Mouse (Mus musculus) embryonic facial prominence, embryonic 14.5 days (tissue): Measurements from ENCODE around the gene Abl1. TPM values are rescaled to one million over a fixed set of nuclear protein-coding genes. Genes with fewer than 3 reads are reported as not detected.

ENCODE experiments used
- ATAC-seq: fragments of 200-750 bp; cut with Nextera tagmentation; 2 replicates; pipeline ENCODE4 v1.8.0; 2017; ENCODE audit warnings: low read depth, moderate number of reproducible peaks, moderate TSS enrichment
- DNase-seq: peaks from one replicate; pipeline ENCODE4 v3.0.0-alpha.2; 2015; ENCODE audit warnings: low spot score
- H3K27ac ChIP-seq: fragments of 300-500 bp; sonication (generic); replicated peaks from 2 replicates; pipeline ENCODE4 v1.5.1; 2014; ENCODE audit warnings: low read depth, mild to moderate bottlenecking, low read length, moderate library complexity
- H3K27me3 ChIP-seq: fragments of 300-500 bp; sonication (generic); replicated peaks from 2 replicates; pipeline ENCODE4 v1.6.1; 2014; ENCODE audit warnings: low read length; ENCODE audit not compliant: control insufficient read depth, insufficient read depth
- H3K36me3 ChIP-seq: fragments of 300-500 bp; sonication (generic); 2 replicates; pipeline ENCODE4 v1.6.1; 2014; ENCODE audit warnings: low read length, mixed read lengths; ENCODE audit not compliant: control insufficient read depth, insufficient read depth
- H3K4me1 ChIP-seq: fragments of 300-500 bp; sonication (generic); 2 replicates; pipeline ENCODE4 v1.6.1; 2014; ENCODE audit warnings: antibody characterized with exemption, low read length; ENCODE audit not compliant: control insufficient read depth, insufficient read depth
- H3K4me2 ChIP-seq: fragments of 300-500 bp; sonication (generic); 2 replicates; pipeline ENCODE4 v1.6.1; 2014; ENCODE audit warnings: low read depth, mild to moderate bottlenecking, low read length, moderate library complexity, mixed read lengths
- H3K4me3 ChIP-seq: fragments of 300-500 bp; sonication (generic); 2 replicates; pipeline ENCODE4 v1.5.1; 2014; ENCODE audit warnings: low read depth, mild to moderate bottlenecking, low read length
- H3K9ac ChIP-seq: fragments of 300-500 bp; sonication (generic); 2 replicates; pipeline ENCODE4 v1.6.1; 2014; ENCODE audit warnings: low read depth, mild to moderate bottlenecking, low read length, moderate library complexity, mixed read lengths
- H3K9me3 ChIP-seq: fragments of 300-500 bp; sonication (generic); 2 replicates; pipeline ENCODE4 v1.6.1; 2016; ENCODE audit warnings: low read length; ENCODE audit not compliant: control insufficient read depth
- WGBS: fragments of 180-500 bp; shearing (Covaris S2); extraction: QIAGEN DNeasy Blood & Tissue Kit; methylation state at CpG from one replicate; pipeline ENCODE4 v1.1.7; 2014; 5-methylcytosine and 5-hydroxymethylcytosine counted together
- polyA plus RNA-seq: library from polyadenylated mRNA; unstranded; fragments of >200 nt; fragmentation: Nextera tagmentation; extraction: Ambion mirVana; gene quantifications from 2 replicates; pipeline ENCODE4 v1.2.1, GENCODE M21; 2014

Abl1 gene
- polyA plus RNA-seq = 47.8 and 48.9 TPM in 2 replicates

- no peaks in the 10 kb centered on the region for H3K27me3 ChIP-seq
- H3K9me3 ChIP-seq = no peaks in the 10 kb centered on the region
- H3K27ac ChIP-seq = peak within 1 kb of the TSS; percentile 92
- peak within 1 kb of the TSS; percentile 92 for H3K9ac ChIP-seq
- peak within 1 kb of the TSS; percentile 95 for H3K4me3 ChIP-seq
- 0% methylated on average over 30 of the region's 64 CpGs for WGBS
- peak within 1 kb of the TSS; percentile 77 for H3K4me2 ChIP-seq
- DNase-seq = peak; percentile 100
- peak; percentile 100 for ATAC-seq
- peaks cover 11% of the 10 kb centered on the region for H3K4me1 ChIP-seq
- H3K36me3 ChIP-seq = 0 out of 2 replicates have a peak, but pooled peaks cover 9% of the 10 kb centered on the region
Measured at GRCm38 (mm10) chr2:31688074-31688925, at the start of gene Abl1. TSS of gene Abl1 (plus strand) at chr2:31688376.

GRCm38 (mm10) chr2:31638581-31639465 lies 49.4 kb upstream of the Abl1 start:
- no peak for DNase-seq
- no peak for ATAC-seq
- Histone ChIP-seq H3K9ac (no peak overlapping the region), H3K27me3 (peaks cover 99% of the 10 kb centered on the region), H3K36me3 (no peaks in the 10 kb centered on the region), H3K9me3 (no peaks in the 10 kb centered on the region), H3K4me2 (no peak overlapping the region), H3K27ac (no peak overlapping the region), H3K4me1 (peaks cover 26% of the 10 kb centered on the region), H3K4me3 (peak overlapping the region; percentile 12; the same call in 1 of the 2 replicates)
- WGBS = 1% methylated on average over 28 of the region's 34 CpGs

- 0% methylated on average over 12 of the region's 13 CpGs for WGBS
- H3K27ac ChIP-seq = no peak overlapping the region
- no peaks in the 10 kb centered on the region for H3K36me3 ChIP-seq
- H3K9ac ChIP-seq = no peak overlapping the region
- H3K4me2 ChIP-seq = no peak overlapping the region; the same call in 1 of the 2 replicates
- no peaks in the 10 kb centered on the region for H3K9me3 ChIP-seq
- DNase-seq (no peak), ATAC-seq (no peak)
- peaks cover 99% of the 10 kb centered on the region for H3K27me3 ChIP-seq
- H3K4me3 ChIP-seq = peak overlapping the region; percentile 12; the same call in 1 of the 2 replicates
- peaks cover 26% of the 10 kb centered on the region for H3K4me1 ChIP-seq
Measured at GRCm38 (mm10) chr2:31639466-31639760, 48.8 kb upstream of the Abl1 start.

GRCm38 (mm10) chr2:31639901-31640608 lies 48.1 kb upstream of the Abl1 start, which contains the start of gene Prdm12:
TSS of gene Prdm12 (plus strand) at chr2:31640037.
- WGBS = 2% methylated on average over 35 of the region's 41 CpGs

GRCm38 (mm10) chr2:31640609-31641507 lies 47.3 kb upstream of the Abl1 start:
- DNase-seq (no peak), ATAC-seq (no peak)
- Histone ChIP-seq H3K4me2 (peak overlapping the region; percentile 31), H3K9me3 (no peaks in the 10 kb centered on the region), H3K4me1 (peaks cover 20% of the 10 kb centered on the region), H3K27me3 (peaks cover 99% of the 10 kb centered on the region), H3K4me3 (peak overlapping the region; percentile 12), H3K9ac (no peak overlapping the region), H3K36me3 (no peaks in the 10 kb centered on the region), H3K27ac (no peak overlapping the region)
- WGBS = under 1% methylated on average over 46 of the region's 48 CpGs

More at GRCm38 (mm10) chr2:31639901-31640608, 48.1 kb upstream of the Abl1 start, which contains the start of gene Prdm12:
- DNase-seq = no peak
- Histone ChIP-seq H3K4me1 (peaks cover 26% of the 10 kb centered on the region), H3K27me3 (peaks cover 99% of the 10 kb centered on the region), H3K9me3 (no peaks in the 10 kb centered on the region), H3K36me3 (no peaks in the 10 kb centered on the region), H3K9ac (no peak within 1 kb of the TSS), H3K4me3 (peak within 1 kb of the TSS; percentile 12), H3K4me2 (peak within 1 kb of the TSS; percentile 31), H3K27ac (no peak within 1 kb of the TSS)
- no peak for ATAC-seq

- no peak overlapping the region for H3K27ac ChIP-seq
- DNase-seq = no peak
- H3K4me1 ChIP-seq = peaks cover 14% of the 10 kb centered on the region; the same call in 1 of the 2 replicates
- no peak overlapping the region for H3K9ac ChIP-seq
- WGBS = 1% methylated on average over 11 of the region's 11 CpGs
- peak overlapping the region; percentile 12; the same call in 1 of the 2 replicates for H3K4me3 ChIP-seq
- ATAC-seq = no peak
- 0 out of 2 replicates have a peak overlapping the region, but pooled peaks have one; percentile 31 for H3K4me2 ChIP-seq
- no peaks in the 10 kb centered on the region for H3K36me3 ChIP-seq
- no peaks in the 10 kb centered on the region for H3K9me3 ChIP-seq
- peaks cover 99% of the 10 kb centered on the region for H3K27me3 ChIP-seq
Measured at GRCm38 (mm10) chr2:31641508-31641830, 46.7 kb upstream of the Abl1 start.

GRCm38 (mm10) chr2:31641929-31642328 lies 46.2 kb upstream of the Abl1 start:
- Histone ChIP-seq H3K36me3 (no peaks in the 10 kb centered on the region), H3K4me3 (0 out of 2 replicates have a peak overlapping the region, but pooled peaks have one; percentile 5), H3K9me3 (no peaks in the 10 kb centered on the region), H3K9ac (no peak overlapping the region), H3K4me1 (peaks cover 9% of the 10 kb centered on the region; the same call in 1 of the 2 replicates), H3K27ac (no peak overlapping the region), H3K4me2 (no peak overlapping the region), H3K27me3 (peaks cover 99% of the 10 kb centered on the region)
- WGBS = 3% methylated on average over 16 of the region's 18 CpGs
- ATAC-seq (no peak), DNase-seq (no peak)
